Mouse (Mus musculus): ENCODE data around the gene Ramp3. TPM values are rescaled to one million over a fixed set of nuclear protein-coding genes. Genes with fewer than 3 reads are reported as not detected.

Ramp3 gene
- polyA plus RNA-seq, 1 experiment from 2014 or later, result 0.93 TPM

Other genes with a start within 250 kb of the Ramp3 start
- gene Ppia, start 243.1 kb upstream of the Ramp3 start, polyA plus RNA-seq (2015; fragmentation: Nextera tagmentation; extraction: Ambion mirVana), result 5,388 and 5,620 TPM in 2 replicates
- gene H2afv, start 214.1 kb upstream of the Ramp3 start, polyA plus RNA-seq (2015; fragmentation: Nextera tagmentation; extraction: Ambion mirVana), result 581 and 621 TPM in 2 replicates
- gene Purb, start 182.6 kb upstream of the Ramp3 start, polyA plus RNA-seq (2015; fragmentation: Nextera tagmentation; extraction: Ambion mirVana), result 31.2 and 32.6 TPM in 2 replicates
- 3.8 and 5.0 TPM in 2 replicates for gene Myo1g, start 137.6 kb upstream of the Ramp3 start, polyA plus RNA-seq (2015; fragmentation: Nextera tagmentation; extraction: Ambion mirVana)
- gene Ccm2, start 111.6 kb upstream of the Ramp3 start, polyA plus RNA-seq (2015; fragmentation: Nextera tagmentation; extraction: Ambion mirVana), result 79.1 and 79.3 TPM in 2 replicates
- gene Nacad, start 52.5 kb upstream of the Ramp3 start, polyA plus RNA-seq (2015; fragmentation: Nextera tagmentation; extraction: Ambion mirVana), result 1.6 TPM in 2 replicates
- 31.5 and 34.8 TPM in 2 replicates for gene Tbrg4, start 32.5 kb upstream of the Ramp3 start, polyA plus RNA-seq (2015; fragmentation: Nextera tagmentation; extraction: Ambion mirVana)
- gene Wap, start 19.9 kb upstream of the Ramp3 start, polyA plus RNA-seq (2015; fragmentation: Nextera tagmentation; extraction: Ambion mirVana), result not detected in 2 replicates
- gene Gm11983, start 179.1 kb downstream of the Ramp3 start, polyA plus RNA-seq (2015; fragmentation: Nextera tagmentation; extraction: Ambion mirVana), result not detected in 2 replicates